Mouse (Mus musculus): ENCODE results near the gene Olfr630.
"Not testable (repeated sequence)": the region's sequence is repeated elsewhere in the genome, so short reads cannot be mapped to it uniquely, and the experiment has no call there.

The Olfr630 gene

DNA sequence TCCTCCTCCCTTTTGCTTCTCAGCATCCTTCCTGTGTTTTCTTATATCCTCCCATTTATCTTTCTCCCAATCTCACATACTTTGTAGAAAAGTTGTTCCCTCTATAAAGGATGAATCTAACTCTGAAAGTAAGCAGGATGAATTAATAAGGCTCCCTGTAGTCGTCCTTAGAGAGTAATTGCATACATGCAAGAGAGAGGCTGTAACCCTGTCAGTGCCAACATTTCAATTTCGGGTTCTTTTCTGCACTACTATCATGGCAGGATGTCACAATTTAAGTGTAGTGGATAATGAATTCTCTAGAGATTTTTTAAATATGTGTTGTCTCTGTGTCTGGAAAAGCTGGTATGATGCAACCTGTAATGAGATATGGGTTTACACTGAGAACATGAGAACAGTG lies at the start of gene Olfr630:
TSS of gene Olfr630 (minus strand) at position 101 of the 400 bp plus-strand sequence.
- DNase-seq (ENCODE audit: low spot score in 2 of 2), result no peak

DNA sequence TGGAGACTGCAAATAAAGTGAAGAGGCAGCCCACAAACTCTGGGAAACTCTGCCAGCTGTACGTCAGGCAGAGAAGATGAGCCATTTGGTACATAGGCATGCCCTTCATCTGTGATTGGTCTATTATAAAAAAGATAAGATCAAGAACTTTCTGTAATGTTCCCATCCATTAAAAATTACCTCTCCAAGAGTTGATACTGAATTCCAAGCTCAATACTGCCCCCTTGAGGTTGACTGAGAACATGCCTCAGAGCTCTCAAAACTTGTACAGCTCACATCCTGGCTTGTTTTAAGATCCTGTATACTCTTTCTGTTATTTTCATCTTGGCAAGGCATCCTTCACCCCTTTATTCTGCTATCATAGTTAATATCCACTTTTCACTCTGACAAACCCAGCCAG lies 49.7 kb upstream of the Olfr630 start:
- DNase-seq (ENCODE audit: low spot score in 2 of 2), result no peak

DNA sequence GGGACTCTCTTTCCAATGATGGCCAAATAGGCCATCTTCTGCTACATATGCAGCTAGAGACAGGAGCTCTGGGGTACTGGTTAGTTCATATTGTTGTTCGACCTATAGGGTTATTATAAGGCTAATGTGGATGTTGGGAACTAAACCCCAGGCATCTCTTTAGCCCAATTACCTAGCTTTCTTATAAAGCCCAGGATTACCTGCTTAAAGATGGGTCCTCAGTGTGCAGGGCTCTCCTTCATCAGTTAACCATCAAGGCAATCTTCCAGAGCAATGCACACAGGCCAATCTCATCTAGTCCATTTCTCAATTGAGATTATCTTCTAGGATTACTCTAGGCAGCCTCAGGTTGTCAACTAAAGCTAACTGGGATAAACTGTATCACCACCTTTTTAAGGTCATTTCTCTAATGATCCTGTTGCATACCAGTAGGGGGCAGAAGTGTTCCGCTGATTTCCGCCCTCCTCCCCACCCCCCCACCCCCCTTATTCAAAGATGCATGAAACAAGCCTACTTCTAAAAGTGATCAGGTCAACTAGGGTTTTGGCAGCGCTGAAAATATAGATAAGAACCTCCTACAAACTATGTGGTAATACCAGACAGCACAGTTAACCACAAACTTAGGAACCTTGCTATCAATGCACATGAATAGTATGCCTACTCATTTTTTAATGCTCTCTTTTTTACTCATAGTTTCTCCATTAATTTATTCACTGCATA lies 35.7 kb upstream of the Olfr630 start:
- DNase-seq (ENCODE audit: low spot score in 2 of 2), result no peak

DNA sequence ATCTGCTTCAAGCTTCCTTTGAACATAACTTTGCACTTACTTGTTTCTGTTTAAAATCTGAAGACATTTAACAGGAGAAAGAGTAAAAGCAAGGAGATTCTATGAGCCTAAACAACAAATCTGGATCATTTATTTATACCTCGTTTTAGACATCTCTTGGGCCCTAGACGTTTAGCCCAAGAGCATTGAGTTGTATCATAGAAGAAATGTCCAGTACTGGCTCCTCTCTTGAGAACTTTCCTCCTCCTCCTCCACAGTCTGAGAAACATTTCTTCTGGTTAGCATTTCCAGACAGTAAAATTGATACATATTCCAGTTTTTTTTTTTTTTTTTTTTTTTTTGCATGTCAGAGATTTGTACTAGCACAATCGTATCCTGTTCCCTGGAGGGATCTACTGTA lies 34.6 kb upstream of the Olfr630 start, which contains the start of gene Olfr67:
TSS of gene Olfr67 (minus strand) at position 101 of the 400 bp plus-strand sequence.
- DNase-seq (ENCODE audit: low spot score in 2 of 2), result no peak

GRCm38 (mm10) chr7:103779598-103779997 lies 22.5 kb upstream of the Olfr630 start, which contains the start of gene Olfr68:
Olfr68 (minus strand) TSS chr7:103779698.
- no peak for DNase-seq (ENCODE audit: low spot score in 2 of 2)

- DNase-seq (ENCODE audit: low spot score in 2 of 2), result not testable (repeated sequence)
Observed at GRCm38 (mm10) chr7:103777652-103778051, 20.5 kb upstream of the Olfr630 start.

DNA sequence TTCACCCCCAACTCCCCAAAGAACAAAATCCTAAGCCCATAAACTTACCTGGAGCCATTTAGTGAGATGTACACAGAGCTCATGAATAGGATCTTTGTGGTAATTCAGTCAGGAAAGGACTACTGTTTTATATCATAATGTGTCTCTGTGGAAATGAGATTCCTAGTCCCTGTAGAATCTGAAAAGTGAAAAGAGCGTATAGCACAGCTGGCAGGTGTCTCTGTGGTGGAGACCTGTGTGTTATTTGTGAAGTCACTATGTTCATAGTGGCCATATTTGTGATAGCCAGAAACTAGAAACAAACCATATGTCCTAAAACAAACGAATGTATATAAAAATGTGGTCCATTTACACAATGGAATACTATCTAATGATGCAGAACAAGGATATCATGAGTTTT lies 14.4 kb upstream of the Olfr630 start, which contains the start of gene Olfr69:
TSS of gene Olfr69 (minus strand) at position 101 of the 400 bp plus-strand sequence.
- DNase-seq (ENCODE audit: low spot score in 2 of 2), result no peak

- DNase-seq (ENCODE audit: low spot score in 2 of 2), result not testable (repeated sequence)
Observed at GRCm38 (mm10) chr7:103767687-103768086, 10.6 kb upstream of the Olfr630 start.

- not testable (repeated sequence) for DNase-seq (ENCODE audit: low spot score in 2 of 2)
Observed at GRCm38 (mm10) chr7:103762212-103762611, 5.1 kb upstream of the Olfr630 start.

GRCm38 (mm10) chr7:103744843-103745242 lies 12.3 kb downstream of the Olfr630 start, which contains the start of gene Olfr629:
Olfr629 (minus strand) TSS chr7:103744943.
- DNase-seq (ENCODE audit: low spot score in 2 of 2), result no peak

DNA sequence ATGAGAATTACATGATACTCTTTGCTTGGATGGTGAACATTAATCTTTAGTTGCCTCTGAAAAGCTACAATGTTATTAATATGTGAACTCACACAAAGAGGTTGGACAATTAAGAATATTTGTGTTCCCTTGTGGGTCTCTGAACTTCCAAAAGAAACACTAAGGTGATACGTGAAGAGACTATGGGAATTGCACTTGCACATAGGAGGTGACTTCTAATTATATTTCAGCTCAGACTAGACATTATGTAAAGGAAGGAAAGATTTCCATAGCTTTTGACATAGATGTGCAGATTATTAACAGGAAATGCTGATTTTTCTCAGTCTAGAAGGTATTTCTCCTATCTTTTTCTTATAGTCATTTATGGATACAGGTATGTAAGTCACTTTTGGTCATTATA lies 27.1 kb downstream of the Olfr630 start, which contains the start of gene Olfr628:
TSS of gene Olfr628 (plus strand) at position 301 of the 400 bp plus-strand sequence.
- no peak for DNase-seq (ENCODE audit: low spot score in 2 of 2)

GRCm38 (mm10) chr7:103716398-103716797 lies 40.7 kb downstream of the Olfr630 start:
- not testable (repeated sequence) for DNase-seq (ENCODE audit: low spot score in 2 of 2)

- DNase-seq (ENCODE audit: low spot score in 2 of 2), result no peak
Observed at GRCm38 (mm10) chr7:103714371-103714770, 42.8 kb downstream of the Olfr630 start, which contains the start of gene Olfr243. Olfr243 (plus strand) TSS chr7:103714671.

DNA sequence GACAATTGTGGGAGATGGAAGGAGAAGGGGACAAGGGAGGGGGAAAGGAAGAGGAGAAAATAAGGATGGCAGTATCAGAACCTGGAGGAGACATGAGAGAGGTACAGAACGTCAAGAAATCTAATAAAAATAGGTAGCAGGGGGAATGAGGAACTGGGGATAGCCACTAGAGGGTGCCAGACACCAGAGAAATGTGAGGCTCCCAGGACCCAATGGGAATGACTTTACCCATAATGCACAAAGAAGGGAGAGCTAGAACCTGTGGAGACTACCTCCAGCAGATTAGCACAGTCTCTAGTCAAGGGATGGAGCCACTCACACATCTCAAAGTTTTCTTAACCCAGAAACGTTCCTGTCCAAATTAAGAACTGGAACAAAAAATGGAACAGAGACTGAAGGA lies 45.1 kb downstream of the Olfr630 start:
- no peak for DNase-seq (ENCODE audit: low spot score in 2 of 2)
